Mouse (Mus musculus) ovary, postnatal 36 days (tissue): ENCODE measurements at regions not wholly inside any gene's neighbourhood (a gene's known extent, or its start where the extent isn't known, plus 50 kb on each side); places are given as distances from the start of the nearest gene placed in this dataset.
"Not testable (repeated sequence)": the region's sequence is repeated elsewhere in the genome, so short reads cannot be mapped to it uniquely, and the experiment has no call there.

Source experiments
- DNase-seq: peaks from one replicate; pipeline ENCODE4 v3.0.0; 2022; ENCODE audit warnings: low spot score, mixed read lengths

DNA sequence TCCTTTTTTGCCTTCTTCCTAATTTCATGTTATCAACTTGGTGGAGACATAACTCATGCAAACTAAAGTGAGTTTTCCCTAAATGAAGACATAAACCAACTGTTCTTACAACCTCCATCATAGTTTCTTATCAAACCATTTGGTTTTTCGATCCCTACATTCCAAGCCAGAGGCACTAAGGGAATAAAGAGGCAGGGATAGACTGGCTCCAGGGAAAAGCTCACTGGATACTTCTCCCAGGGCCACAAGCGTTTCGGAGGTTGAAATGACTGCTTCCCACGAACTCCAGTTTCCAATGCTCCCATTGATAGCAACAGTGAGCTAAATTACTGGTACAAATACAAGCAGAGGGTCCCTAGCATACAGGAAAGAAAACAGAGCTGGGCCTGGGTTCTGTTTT, 178.4 kb upstream of the Otx2 start:
- no peak for DNase-seq

DNA sequence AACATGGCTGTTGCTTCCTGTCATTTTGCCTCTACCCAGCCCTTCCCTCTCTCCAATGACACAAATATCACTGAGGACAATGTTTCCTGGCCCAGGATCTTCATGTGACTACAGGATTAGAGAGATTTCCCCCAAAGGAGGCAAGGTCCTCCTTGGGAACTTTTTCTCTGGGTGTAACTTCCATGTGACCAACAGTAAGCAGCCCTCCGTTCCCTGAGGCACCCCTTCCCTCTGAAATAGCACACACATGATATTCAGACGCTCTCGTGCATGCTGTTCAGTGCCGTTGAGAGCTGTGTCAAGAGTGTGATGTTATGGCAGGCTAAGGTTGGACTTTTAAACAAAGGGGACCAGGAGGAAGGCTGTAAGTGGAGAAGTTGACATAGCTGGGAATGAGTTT, 169.2 kb upstream of the Otx2 start:
- DNase-seq: no peak

DNA sequence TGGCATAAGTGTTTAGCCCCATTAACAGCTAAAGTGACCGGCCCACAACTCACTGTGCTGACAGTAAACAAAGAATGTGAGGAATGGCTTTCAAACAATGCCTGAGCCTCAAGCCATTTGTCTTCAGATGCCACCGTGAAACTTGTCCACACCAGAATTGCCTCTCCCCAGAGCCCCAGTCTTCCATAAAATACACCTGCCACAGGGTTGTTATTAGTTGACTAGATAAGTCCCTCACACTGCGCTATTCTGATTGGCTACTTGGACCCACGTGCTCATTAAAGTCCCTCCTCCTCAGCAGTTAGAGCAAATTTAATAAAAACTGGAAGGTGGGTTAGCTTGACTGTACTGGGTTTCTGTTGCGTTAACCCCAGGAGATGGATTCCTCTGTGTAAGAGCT, 167.7 kb upstream of the Otx2 start:
- DNase-seq: no peak

DNA sequence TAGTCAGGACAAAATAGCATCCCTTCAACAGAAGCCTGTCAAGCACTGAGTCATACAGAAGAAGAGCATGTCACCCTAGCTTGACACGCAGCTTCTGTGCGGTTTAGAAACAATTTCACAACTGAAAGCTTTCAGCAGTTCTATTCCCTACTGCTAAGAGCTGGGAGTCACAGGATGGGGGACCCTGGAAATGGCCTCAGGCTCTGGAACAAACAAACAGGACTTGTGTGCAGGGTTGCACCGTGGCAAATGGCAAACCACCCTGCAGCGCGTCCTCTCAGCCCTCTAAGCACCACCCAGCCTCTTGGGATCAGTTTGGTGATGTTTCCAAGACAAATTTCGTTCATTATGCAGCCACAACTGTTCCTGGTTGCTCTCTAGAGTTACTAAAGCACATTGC, 163.6 kb upstream of the Otx2 start:
- DNase-seq: no peak

DNA sequence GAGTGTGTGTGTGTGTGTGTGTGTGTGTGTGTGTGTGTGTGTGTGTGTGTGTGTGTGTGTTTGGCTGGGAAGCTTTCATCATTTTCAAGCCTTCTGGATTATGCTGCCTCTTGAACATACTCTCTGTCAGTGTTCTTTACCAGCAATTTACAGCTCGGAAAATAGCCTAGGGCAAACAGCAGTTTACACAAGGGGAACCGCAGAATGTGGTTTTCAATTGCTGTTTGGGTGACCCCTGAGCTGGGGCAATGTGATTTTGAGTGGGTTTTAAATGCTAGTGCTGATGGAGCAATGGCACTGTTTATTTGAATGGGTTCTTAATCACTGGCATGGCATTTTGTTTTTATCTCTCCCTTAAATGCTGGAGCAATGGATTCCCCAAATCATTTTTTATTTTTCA, 162.5 kb upstream of the Otx2 start:
- no peak for DNase-seq

DNA sequence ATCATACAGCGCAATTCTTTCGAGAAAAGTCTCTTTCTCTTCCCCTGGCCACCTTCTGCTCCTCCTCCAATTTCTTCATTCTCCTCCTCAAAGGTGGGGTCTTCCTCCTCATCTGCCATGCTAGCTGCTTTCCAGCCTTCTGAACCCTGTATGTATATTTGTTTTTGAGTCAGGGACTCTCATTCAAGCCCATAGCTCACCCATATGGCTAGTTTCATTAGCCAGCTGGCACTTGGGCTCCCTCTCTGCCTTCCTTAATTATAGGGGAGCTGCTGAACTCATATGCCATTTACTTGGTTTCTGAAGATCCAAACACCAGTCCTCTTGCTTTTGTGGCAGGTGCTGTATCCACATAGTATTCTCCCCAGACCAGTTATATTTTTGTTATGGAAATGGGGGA, 160.8 kb upstream of the Otx2 start:
- no peak for DNase-seq

DNA sequence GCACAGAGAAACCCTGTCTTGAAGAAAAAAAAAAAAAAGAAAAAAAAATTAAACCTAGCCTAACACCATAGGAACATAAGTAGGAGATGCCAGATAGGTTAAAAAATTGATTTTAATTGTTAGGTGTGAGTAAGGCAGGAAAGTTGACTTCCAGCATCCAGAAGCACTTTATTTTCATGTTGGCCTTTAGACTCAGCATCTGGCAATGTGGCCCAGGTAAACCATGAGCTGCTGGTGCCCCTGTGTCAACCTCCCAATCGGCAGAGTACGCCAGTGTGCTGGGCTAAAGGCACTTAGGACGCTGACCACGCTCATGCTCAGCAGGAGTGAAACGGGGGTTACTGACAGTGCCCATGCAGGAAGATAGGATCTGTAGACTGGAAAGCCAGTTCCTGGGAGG, 152.8 kb upstream of the Otx2 start:
- DNase-seq: no peak

DNA sequence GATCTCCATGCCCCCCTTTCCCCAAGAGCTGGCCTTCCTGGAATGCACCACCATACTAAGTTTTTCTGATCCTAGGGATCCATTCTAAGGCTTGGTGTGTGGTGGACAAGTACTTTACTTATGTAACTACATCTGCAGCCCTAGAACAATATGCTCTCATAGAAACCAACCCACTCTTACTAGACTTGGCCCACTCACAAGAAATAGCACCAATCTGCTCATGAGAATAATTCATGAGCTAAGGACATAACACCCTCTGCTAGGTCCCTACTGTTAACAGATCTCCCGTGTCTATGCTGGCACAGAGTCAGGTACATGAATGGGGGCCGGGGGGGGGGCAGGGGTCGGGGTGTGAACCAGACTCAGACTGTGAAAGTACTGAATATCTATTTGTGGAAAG, 150.8 kb upstream of the Otx2 start:
- no peak for DNase-seq

DNA sequence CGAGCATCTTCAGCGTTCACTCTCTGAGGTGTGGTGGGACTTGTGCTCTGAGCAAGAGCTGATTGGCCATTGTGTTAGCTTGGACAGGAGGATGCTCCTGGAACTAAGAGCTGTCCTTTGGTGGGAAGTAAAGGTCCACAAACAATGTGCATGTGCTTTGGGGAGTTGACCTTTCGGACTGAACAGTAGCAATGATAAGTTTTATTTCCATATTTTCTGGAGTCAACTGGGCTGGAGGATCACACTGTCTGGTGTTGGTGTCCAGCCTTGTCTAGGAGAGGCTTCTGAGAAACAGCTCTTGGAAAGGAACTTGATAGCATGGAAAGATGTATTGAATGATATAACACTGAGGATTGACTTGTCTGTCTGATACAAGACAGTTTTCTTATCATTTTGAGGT, 142.3 kb upstream of the Otx2 start:
- DNase-seq: no peak

DNA sequence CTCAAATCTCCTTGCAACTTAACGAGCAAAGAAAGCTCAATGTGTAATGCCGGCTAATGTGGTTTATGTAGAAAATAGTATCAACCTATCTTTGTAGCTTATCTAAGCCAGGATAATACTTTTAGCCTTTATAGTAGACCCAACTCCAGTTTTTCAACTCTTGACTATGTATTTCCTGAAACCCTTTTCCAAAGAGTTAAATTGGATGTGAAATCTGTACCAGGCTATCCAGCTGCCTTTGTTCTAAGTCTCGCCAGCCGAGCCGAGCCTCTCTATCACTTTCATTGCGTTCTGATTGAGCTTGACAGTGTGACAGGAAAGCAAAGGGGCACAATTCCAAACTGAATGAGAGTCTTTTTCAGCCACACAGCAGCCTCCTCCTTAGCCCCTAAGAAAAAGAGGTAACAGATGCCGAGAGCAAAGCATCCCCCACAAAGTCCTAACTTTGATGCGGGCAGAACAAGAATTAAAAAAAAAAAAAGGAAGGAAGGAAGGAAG, 141.7 kb upstream of the Otx2 start:
- no peak for DNase-seq

DNA sequence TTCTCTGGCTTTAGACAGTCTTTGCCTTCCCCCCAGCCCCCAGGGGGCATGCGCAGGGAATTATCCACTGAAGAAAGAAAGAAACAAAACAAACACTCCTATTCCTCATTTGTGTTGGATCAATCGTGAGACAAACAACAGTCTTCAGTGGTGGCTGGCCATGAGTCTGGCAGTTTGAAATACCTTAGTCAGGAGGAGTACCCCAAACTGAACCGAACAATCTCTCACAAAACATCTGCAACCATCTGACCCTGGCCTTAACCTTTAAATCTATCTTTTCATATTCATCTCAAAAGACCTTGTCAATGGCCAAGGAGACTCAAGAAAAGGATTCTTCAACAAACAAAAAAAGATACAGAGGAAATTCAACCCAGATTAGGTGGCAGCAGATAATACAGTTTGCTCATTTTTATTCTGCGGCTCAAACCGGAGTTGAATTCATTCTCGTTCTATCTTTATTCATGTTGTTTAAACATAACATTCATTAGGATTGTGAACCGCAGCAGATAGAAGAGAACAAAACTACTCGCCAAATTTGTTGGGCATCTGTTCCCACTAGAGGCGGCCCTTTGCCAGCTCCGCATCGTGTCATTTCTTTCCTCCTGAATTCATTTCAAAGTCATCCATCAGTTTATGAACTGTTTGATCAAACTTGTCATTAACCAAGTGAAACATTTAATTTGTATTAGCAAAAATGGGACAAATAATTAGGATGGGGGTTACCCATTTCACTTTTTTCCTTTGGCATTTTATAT, 139.3 kb upstream of the Otx2 start:
- no peak for DNase-seq

DNA sequence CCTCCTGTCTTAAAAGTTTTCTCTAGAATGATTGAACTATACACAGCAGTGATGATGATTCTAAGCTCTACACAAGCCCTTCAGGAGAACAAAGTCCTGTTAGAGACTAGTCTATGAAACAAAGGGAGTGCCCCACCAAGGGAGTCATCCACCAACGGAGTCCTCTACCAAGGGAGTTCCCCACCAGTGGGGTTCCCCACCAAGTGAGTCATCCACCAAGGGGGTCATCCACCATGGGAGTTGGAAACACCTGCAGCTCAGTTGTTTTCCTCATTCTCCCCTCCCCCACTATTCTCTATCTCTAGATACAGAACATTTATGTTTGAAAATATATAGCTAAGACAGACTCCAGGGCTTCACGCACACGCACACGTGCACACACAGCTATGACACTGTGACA, 130.5 kb upstream of the Otx2 start:
- no peak for DNase-seq

DNA sequence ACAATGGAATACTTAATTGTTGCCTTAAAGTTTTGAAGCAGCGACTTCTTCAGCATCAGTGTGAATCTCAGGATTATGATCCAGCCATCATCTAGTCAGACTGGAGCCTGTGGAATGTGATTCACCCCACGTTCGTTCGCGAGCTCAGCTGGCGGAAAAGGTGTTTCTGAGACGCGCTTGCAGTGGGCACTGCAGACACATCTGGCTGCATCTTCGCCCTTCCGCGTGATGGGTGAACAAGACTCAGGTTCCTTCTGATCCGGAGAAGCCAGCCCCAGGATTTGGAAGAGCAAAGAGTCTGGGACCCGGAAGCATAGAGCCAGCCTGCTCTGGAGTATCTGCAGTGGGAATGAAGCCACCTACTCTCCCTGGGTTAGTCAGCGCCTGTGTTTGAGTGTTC, 127.7 kb upstream of the Otx2 start:
- DNase-seq: no peak

DNA sequence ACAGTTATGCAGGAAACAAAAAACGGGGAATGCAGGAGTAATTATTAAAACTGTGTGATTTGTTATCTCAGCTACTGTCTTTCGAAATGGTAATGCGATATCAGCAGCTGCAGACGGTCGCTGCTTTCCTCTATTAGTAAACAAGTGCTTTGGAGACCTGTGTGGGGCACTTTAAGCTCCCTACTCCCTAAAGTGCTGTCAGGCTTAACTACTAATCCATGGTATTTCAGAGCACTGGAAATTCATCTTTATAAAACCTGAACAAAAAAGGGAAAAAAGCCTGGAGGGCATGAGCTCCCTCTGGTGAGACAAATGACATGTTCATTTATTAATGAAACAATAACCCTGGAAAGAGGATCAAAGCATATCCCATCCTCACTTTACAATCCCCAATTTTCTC, 127.2 kb upstream of the Otx2 start:
- no peak for DNase-seq

DNA sequence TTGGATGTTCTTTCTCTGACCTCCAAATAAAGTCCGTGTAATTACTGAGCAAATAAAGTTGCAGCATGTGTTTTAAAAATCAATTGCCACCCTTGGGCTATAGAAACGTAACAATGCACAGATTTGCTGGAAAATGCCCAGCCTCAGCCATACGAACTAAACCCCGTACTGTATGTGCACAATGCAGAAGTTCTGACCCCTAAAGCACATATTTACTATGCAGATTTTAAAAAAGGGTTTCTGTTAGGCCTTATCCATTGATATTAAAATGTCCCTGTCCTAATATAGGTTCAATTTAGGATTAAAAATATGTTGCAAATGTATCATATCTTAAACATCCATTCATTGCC, 126.5 kb upstream of the Otx2 start:
- no peak for DNase-seq

DNA sequence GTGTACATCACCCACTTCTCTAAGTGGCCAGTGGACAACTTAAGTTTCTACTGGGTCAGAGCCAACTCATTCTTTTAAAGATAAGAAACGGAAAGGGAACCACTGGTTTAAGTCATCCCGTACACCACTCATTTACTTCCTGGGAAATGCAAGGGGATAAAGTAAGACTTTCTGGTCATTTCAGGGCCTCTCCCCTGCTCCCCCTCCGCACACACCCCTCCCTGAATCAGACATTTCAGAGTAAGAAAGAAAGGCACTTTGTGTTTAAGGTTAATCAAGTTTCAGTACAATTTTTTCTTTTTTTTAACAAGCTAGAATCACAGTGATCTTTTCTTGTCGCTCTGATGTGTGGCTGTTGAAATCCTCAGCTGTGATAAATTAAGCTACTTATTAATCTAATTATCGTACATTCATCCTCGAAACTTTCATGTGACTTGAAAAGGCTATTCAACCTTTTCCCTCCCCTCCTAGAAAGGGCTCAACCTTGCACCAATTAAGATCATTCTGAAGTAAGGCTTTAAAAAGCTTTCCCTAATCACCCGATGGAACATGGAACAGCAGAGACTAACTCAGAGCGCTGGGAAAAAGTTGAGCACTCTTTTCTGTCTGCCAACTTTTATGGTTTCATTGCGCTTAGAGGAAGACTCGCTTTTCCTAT, 126.0 kb upstream of the Otx2 start:
- no peak for DNase-seq

DNA sequence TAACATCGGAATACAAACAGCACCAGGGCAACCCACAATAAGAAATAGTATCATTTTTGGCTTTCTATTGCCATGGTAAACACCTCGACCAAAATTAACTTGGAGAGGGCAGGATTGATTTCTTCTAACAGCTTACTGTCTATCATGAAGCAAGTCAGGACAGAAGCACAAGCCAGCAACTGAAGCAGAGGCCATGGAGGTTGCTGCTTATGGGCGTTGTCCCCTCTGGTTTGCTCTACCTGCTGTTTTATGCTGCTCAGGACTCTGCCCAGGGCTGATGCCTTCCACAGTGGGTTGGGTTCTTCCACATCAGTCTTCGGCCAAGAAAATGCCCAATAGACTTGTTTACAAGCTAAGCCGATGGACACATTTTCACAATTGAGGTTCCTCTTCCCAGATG, 117.9 kb upstream of the Otx2 start:
- DNase-seq: no peak

DNA sequence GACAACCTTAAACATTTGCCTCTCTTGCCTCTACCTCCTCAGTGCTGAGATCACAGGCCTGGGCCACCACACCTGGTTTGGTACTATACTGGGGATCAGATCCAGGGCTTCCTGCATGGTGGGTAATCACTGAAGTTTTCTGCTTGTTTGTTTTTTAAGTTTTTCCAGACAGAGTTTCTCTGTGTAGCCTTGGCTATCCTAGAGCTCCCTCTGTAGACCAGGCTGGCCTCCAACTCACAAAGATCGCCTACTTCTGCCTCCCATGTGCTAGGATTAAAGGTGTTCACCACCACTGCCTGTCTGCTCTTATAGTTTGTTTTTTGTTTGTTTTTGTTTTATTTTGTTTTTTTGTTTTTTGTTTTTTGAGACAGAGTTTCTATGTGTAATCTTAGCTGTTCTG, 105.7 kb upstream of the Otx2 start:
- no peak for DNase-seq

DNA sequence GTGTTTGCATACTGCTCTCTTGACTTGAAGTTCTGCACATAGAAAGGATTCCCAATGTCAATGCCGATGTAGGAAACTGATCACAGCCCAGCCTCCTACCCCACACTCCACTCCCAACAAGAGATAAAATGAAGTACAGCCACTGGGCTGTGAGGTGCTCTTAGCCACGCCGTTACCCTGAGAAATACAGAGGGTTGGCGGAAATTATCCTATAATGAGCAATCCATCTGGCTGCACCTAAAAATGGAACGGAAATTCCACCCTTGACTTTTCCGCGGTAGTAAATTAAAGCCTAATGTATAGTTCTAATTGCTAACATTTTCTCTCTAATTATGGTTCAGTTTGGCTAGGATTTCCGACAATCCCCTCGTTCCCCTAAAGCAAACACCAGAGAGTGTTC, 97.2 kb upstream of the Otx2 start:
- DNase-seq: no peak

DNA sequence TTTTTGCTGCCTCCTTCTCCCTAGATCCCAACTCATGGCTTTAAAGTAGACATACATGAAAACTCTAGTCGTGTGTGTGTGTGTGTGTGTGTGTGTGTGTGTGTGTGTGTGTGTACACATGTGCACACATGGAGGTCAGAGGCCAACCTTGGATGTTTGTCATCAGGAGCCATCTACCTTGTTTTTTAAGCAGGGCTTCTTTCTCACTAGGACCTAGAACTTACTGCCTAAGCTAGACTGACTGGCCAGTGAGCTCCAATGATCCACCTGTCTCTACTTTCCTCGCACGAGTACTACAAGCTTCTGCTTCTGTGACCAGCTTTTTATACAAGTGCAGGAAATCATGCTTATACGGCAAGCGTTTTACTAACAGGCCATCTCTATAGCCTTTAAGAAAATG, 89.1 kb upstream of the Otx2 start:
- DNase-seq: no peak

DNA sequence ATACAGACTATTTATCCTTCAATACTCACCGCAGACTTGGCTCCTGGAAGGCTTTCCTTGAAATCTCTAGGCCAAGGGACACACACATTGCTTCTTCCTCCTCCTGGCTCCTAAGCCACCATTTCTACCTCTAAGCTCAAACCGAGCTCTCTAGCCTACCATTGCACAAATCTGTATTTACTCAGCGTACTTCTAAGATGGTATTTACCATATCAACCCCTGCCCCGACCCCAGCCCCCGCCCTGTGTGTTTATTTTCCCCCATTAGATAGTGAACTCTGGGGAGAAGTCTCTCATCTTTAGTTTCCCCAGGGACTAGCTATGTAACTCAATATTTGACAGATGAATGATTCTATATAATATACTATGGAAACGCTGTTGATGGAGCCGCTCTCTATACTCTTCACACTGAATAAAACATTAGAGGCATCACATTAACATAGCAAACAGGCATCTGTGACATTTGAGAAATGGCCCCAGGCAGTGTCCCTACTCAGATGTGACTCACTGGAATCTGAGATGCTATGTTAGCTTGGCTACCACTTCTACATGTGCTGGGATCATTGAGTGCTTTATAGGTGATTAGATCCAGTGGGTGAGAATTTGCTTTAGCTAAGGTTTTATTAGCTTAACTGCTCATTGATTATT, 87.5 kb upstream of the Otx2 start:
- no peak for DNase-seq

DNA sequence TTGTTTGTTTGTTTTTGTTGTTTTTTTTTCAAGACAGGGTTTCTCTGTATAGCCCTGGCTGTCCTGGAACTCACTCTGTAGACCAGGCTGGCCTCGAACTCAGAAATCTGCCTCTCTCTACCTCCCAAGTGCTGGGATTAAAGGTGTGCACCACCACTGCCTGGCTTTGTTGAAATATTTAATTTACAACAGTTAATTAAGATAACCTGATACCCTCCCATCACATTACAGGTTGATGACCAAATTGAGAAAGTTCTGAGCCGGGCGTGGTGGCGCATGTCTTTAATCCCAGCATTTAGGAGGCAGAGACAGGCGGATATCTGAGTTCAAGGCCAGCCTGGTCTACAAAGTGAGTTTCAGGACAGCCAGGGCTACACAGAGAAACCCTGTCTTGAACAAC, 81.5 kb upstream of the Otx2 start:
- not testable (repeated sequence) for DNase-seq

DNA sequence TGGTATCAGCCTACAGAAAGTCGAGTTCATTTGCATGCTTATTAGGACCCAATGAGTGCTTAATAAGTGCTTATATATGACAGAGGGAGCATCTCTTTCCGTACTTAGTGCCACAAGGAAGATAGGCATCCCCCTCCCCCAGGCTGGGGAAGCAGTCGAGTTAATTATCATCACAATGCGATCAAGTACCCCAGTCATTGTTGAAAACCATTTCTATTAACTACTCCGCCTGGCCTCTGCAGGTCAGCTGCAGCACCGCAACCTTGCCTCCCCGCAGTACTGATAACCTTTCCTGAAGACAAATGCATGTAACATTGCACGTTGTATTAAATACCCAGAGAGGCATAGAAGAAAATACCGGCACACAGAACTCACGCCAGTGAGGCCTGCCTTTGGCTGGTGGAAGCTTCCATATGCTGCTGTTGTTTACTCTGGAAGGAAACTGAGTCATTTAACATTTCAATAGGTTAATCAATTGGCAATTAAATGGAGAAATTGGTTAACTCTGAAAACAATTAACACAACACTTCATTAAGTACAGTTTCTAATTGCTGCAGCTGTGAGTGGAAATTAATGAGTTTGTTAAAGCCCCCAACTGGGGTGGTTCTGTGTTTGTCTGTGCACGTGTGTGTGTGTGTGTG, 80.6 kb upstream of the Otx2 start:
- no peak for DNase-seq
